Mouse (Mus musculus): ENCODE data around the gene Iqgap2. TPM values are rescaled to one million over a fixed set of nuclear protein-coding genes. Genes with fewer than 3 reads are reported as not detected.

Iqgap2 gene
- polyA plus RNA-seq (2012; rRNA removed) = 1.7 and 2.4 TPM in 2 replicates

DNA sequence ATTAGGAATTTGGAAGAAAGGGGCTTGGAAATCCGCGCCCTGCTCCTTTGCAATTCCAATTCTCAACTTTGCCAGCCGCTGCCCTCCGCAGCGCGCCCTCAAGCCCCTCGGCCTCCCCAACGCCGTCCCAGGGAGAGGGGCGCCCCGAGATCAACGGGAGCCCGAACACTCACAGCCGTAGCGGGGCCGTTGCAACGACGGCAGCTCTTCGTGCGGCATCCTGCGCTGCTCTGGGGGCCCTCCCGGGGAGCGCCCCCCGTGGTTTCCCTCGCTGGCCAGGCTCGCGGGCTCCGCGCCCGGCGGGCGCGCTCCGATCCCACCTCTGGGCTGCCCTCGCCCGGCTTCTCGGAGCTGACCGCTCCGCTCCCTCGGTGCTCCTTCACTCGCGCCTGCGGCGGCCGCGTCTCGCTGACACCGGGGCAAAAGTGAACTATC lies at the start of gene Iqgap2:
Gene Iqgap2 (minus strand): TSS at position 432 of the 435 bp plus-strand sequence.
- peak; percentile 36 for DNase-seq
- no peak for TF ChIP-seq CTCF (IDR thresholded peaks at IDR 0.05; ENCODE audit: insufficient read depth, low read length)
- no peak for TF ChIP-seq POLR2A (IDR thresholded peaks at IDR 0.05; ENCODE audit: borderline replicate concordance, extremely low read depth, low read depth, low read length)
- 1% methylated on average over 48 of the region's 48 CpGs for WGBS
- Histone ChIP-seq H3K4me3 (replicated peaks; ENCODE audit: extremely low read depth, low read depth, low read length) (peak within 1 kb of the TSS; percentile 58), H3K4me1 (ENCODE audit: control insufficient read depth, insufficient read depth, low read length) (no peaks in the 10 kb centered on the region)

DNA sequence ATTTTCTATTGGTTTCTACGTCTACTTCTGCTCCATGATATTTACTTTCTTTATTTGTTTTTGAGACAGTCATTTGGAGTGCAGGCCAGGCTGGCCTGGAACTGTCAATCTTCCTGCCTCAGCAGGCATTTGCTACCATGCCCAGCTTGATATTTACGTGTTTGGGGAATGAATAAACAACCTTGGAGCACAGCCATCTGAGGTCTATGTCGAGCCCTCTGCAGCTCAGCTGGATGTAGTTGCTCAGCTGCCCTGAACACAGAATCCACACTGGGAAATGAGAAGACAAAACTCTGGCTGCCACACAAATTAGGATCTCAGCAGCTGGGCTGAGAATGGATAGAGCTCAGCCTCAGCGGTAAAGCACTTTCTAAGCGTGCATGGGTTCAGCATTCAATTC lies 49.1 kb upstream of the Iqgap2 start:
- no peak for DNase-seq
- no peak for TF ChIP-seq POLR2A (IDR thresholded peaks at IDR 0.05; ENCODE audit: borderline replicate concordance, extremely low read depth, low read depth, low read length)
- H3K4me3 ChIP-seq (replicated peaks; ENCODE audit: extremely low read depth, low read depth, low read length) = no peak overlapping the region
- no peaks in the 10 kb centered on the region for H3K4me1 ChIP-seq (ENCODE audit: control insufficient read depth, insufficient read depth, low read length)
- WGBS = 61% methylated on average over 5 of the region's 5 CpGs

DNA sequence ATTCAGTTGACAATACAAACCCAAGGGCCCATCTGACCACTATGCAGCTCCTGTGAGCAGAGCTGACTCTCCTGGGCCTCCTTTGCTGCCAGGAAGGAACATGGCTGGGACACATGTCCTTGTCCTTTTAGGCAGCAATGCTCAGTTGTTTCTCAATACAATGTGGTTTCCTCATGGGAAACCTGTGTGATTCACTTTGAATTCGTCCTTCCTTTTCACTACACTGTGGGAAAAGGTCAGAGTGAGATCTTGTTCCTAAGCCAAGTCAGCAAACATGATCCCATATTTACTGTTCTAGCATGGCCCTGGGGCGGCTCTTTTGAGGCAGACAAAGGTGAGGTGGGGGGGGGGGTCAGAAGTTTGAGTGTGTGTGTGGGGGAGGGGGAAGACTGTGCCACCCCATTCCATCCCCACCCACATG lies 32.5 kb upstream of the Iqgap2 start:
- Histone ChIP-seq H3K4me1 (ENCODE audit: control insufficient read depth, insufficient read depth, low read length) (no peaks in the 10 kb centered on the region), H3K4me3 (replicated peaks; ENCODE audit: extremely low read depth, low read depth, low read length) (no peak overlapping the region)
- 54% methylated on average over 2 of the region's 2 CpGs for WGBS
- no peak for DNase-seq
- TF ChIP-seq POLR2A (IDR thresholded peaks at IDR 0.05; ENCODE audit: borderline replicate concordance, extremely low read depth, low read depth, low read length) = no peak
- TF ChIP-seq CTCF (IDR thresholded peaks at IDR 0.05; ENCODE audit: insufficient read depth, low read length) = no peak

DNA sequence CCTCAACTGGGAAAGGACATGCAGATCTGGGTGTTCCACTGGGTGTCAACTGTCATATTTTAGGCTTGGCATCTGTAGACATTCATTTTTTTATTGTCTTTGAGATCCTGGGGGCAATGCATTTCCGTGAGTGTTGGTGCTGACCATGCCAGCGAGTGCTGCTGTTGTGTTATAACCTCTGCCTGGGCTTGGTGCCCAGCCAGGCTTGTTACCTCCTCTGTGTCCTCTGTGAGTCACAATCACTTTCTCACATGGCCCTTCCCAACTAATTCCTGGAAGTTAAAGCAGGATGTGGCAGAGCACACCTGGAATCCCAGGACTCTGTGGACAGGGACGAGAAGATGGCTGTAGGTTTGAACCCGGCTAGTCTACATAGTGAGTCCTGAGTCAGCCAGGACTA lies 30.9 kb upstream of the Iqgap2 start:
- Histone ChIP-seq H3K4me1 (ENCODE audit: control insufficient read depth, insufficient read depth, low read length) (no peaks in the 10 kb centered on the region), H3K4me3 (replicated peaks; ENCODE audit: extremely low read depth, low read depth, low read length) (no peak overlapping the region)
- DNase-seq = no peak
- TF ChIP-seq POLR2A (IDR thresholded peaks at IDR 0.05; ENCODE audit: borderline replicate concordance, extremely low read depth, low read depth, low read length) (no peak), CTCF (IDR thresholded peaks at IDR 0.05; ENCODE audit: insufficient read depth, low read length) (no peak)
- 79% methylated on average over 4 of the region's 4 CpGs for WGBS

DNA sequence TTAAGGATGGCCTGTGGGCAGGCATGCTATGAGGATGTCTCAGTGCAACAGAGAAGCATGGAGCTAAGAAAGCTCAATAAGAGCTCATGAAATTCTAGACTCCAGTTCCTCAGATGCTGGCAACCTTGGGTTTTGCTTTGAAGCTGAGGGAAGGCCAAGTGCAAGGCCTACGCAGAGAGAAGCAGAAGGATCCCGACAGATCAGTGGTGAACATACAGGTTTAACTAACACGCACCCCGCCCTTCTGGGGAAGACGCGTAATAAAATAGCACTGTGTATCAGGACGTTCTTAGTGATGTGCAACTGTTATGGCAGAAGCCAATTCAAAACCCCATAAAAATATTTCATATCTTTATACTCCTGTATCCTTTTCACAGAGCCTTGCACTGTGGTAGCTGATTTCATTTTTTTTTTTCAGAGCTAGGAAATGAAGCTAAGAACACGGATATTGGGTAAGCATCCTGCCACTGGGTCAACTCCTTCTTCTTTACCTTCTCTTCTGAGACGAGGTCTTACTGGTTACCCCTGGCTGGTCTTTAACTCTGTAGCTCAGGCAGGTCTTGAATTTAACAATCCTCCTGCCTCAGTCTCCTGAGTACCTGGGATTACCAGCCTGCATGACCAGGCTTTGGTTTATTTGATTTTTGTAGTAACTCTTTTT lies 27.0 kb upstream of the Iqgap2 start:
- 90% methylated on average over 9 of the region's 9 CpGs for WGBS
- DNase-seq = no peak
- no peak for TF ChIP-seq CTCF (IDR thresholded peaks at IDR 0.05; ENCODE audit: insufficient read depth, low read length)
- no peak for TF ChIP-seq POLR2A (IDR thresholded peaks at IDR 0.05; ENCODE audit: borderline replicate concordance, extremely low read depth, low read depth, low read length)
- Histone ChIP-seq H3K4me3 (replicated peaks; ENCODE audit: extremely low read depth, low read depth, low read length) (no peak overlapping the region), H3K4me1 (ENCODE audit: control insufficient read depth, insufficient read depth, low read length) (no peaks in the 10 kb centered on the region)

DNA sequence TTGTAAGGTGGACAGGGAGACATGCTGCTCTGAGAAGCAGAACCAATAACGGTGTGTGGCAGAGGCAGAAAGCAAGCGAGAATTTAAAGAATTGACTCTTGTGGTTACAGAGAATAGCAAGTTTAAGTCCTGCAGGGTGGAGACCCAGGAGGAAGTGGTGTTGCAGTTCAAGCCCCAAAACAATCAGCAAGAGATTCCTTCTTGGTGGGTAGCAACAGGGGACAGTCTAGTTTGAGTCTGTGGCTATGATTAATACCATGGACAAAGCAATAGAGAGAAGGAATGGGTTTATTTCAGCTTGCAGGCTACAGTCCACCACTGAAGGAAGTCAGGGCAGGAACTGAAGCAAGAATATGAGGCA lies 21.3 kb upstream of the Iqgap2 start:
- no peak overlapping the region for H3K4me3 ChIP-seq (replicated peaks; ENCODE audit: extremely low read depth, low read depth, low read length)
- no peaks in the 10 kb centered on the region for H3K4me1 ChIP-seq (ENCODE audit: control insufficient read depth, insufficient read depth, low read length)
- WGBS = 77% methylated on average over 2 of the region's 2 CpGs
- TF ChIP-seq CTCF (IDR thresholded peaks at IDR 0.05; ENCODE audit: insufficient read depth, low read length) (no peak), POLR2A (IDR thresholded peaks at IDR 0.05; ENCODE audit: borderline replicate concordance, extremely low read depth, low read depth, low read length) (no peak)
- DNase-seq = no peak

DNA sequence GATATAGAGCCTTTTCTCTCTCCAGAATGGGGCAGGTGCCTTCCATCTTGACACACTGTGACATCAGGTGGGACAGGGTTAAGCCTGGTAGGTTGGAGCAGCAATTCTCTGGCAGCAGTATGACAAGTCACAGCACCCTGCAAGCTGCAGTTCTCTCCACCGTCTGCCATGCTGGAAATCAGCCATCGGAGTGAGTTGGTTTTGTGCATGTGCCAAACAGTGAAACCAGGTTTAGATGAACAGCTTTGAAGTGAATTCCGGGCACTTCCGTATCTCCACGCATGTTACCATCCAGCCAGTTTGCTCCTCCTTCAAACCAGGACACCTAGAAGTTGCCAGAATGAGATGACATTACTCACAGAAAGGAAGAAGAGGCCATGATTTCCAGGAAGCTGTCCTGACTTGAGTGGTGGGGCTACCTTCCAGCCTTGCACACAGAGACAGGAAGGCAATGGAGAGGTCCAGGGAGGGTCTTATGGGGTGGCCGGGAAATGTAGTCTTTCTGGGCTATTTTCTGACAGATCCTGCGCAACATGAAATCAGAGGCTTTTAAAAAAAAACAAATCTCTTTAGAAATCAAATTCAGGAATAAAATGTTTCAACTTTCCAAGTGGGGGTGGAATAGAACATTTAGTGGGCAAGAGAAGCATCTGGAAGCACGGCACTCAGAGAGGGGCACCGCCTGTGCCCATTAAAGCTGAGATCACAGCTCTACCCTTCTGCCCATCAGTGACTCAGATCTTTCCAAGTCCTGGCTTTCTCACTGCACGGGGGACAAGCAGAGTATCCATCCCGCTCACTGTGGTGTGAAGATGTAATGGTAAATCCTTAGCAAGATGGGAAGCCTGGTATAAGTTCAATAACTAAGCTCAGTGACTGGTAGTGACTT lies 20.7 kb upstream of the Iqgap2 start:
- TF ChIP-seq POLR2A (IDR thresholded peaks at IDR 0.05; ENCODE audit: borderline replicate concordance, extremely low read depth, low read depth, low read length) = no peak
- no peak for TF ChIP-seq CTCF (IDR thresholded peaks at IDR 0.05; ENCODE audit: insufficient read depth, low read length)
- WGBS = 72% methylated on average over 11 of the region's 11 CpGs
- H3K4me1 ChIP-seq (ENCODE audit: control insufficient read depth, insufficient read depth, low read length) = no peaks in the 10 kb centered on the region
- no peak for DNase-seq
- no peak overlapping the region for H3K4me3 ChIP-seq (replicated peaks; ENCODE audit: extremely low read depth, low read depth, low read length)

DNA sequence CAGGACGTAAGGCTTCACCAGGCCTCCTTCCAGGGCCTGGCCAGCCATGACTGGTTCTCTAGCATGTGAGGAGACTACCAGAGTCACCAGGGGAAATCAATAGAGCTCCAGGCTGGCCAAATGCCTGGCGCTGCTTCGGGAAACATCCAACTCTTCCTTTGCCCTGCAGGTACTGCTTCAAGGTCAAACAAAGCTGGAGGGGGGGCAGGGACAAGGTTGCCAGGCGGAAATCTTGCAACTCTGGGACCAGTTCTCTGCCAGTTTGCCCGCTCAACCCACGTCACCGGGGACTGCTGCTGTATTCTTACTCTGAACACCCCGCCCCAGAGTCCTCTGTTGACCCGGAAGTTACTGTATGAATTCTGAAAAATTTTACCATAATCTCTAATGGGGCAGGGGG lies 18.5 kb upstream of the Iqgap2 start:
- WGBS = 66% methylated on average over 9 of the region's 9 CpGs
- no peak for TF ChIP-seq POLR2A (IDR thresholded peaks at IDR 0.05; ENCODE audit: borderline replicate concordance, extremely low read depth, low read depth, low read length)
- TF ChIP-seq CTCF (IDR thresholded peaks at IDR 0.05; ENCODE audit: insufficient read depth, low read length) = no peak
- Histone ChIP-seq H3K4me3 (replicated peaks; ENCODE audit: extremely low read depth, low read depth, low read length) (no peak overlapping the region), H3K4me1 (ENCODE audit: control insufficient read depth, insufficient read depth, low read length) (no peaks in the 10 kb centered on the region)
- no peak for DNase-seq

DNA sequence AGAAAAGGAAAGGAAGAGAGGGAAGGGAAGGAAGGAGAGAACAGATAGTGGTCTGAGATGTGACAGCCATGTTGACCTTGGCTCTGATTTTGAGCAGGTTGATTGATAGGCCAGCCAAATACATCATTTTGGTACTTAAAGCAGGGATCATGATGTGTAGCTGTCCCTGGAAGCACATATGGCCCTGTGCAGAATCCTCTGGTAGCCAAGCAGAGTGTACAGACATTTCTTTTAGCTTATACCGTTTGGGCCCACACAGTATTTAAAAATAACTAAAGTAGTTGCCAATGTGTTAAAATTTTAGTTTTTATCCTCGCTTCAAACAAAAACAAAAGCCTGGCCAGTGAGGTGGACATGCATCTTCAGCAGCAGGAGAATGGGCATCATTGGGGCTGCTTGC lies 17.5 kb upstream of the Iqgap2 start:
- H3K4me3 ChIP-seq (replicated peaks; ENCODE audit: extremely low read depth, low read depth, low read length) = no peak overlapping the region
- H3K4me1 ChIP-seq (ENCODE audit: control insufficient read depth, insufficient read depth, low read length) = no peaks in the 10 kb centered on the region
- no peak for DNase-seq
- TF ChIP-seq POLR2A (IDR thresholded peaks at IDR 0.05; ENCODE audit: borderline replicate concordance, extremely low read depth, low read depth, low read length) (no peak), CTCF (IDR thresholded peaks at IDR 0.05; ENCODE audit: insufficient read depth, low read length) (no peak)
- 87% methylated on average over 2 of the region's 2 CpGs for WGBS

DNA sequence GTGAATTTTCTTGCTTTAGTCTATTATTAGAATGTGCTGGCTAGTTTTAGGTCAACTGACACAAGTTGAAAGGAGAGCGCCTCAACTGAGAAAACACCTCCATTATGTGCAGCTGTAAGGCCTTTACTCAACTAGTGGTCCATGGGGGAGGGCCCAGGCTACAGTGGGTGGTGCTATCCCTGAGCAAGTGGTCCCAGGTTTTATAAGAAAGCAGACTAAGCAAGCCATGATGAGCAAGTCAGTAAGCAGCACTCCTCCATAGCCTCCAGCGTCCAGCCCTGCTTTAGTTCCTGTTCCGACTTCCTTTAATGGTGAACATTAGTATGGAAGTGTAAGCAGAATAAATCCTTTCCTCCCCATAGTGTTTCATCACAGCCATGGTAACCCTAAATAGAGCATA lies 11.0 kb upstream of the Iqgap2 start:
- DNase-seq = no peak
- no peak for TF ChIP-seq POLR2A (IDR thresholded peaks at IDR 0.05; ENCODE audit: borderline replicate concordance, extremely low read depth, low read depth, low read length)
- TF ChIP-seq CTCF (IDR thresholded peaks at IDR 0.05; ENCODE audit: insufficient read depth, low read length) = no peak
- H3K4me1 ChIP-seq (ENCODE audit: control insufficient read depth, insufficient read depth, low read length) = no peaks in the 10 kb centered on the region
- H3K4me3 ChIP-seq (replicated peaks; ENCODE audit: extremely low read depth, low read depth, low read length) = no peak overlapping the region
- 88% methylated on average over 3 of the region's 3 CpGs for WGBS
